In genomic region chr9:63941747-63942607, GRCm38 (mm10) we compare ENCODE assay signal across 7 mouse cellular contexts.
DNase-seq lines count a peak whose midpoint lies in the region; ATAC-seq and TF ChIP-seq lines count a peak whose summit lies in the region.

No protein-coding gene starts in this region.

- no peaks in the 10 kb centered on the region for H3K36me3 ChIP-seq in C2C12 (ENCODE audit: control insufficient read depth, insufficient read depth)
- no peaks in the 10 kb centered on the region for H3K36me3 ChIP-seq in intestine, postnatal 0 days (ENCODE audit: control insufficient read depth, insufficient read depth)
- H3K36me3 ChIP-seq in neural tube, embryonic 15.5 days: no peaks in the 10 kb centered on the region

- H3K27ac ChIP-seq in intestine, postnatal 0 days (ENCODE audit: low read depth, low read length): no peak overlapping the region
- H3K27ac ChIP-seq in neural tube, embryonic 15.5 days (replicated peaks): 0 out of 2 replicates have a peak overlapping the region, but pooled peaks have one; percentile 29

- TF ChIP-seq CTCF in C2C12 (IDR thresholded peaks at IDR 0.05; ENCODE audit: control insufficient read depth, insufficient read depth, insufficient read length): no peak
- no peak for TF ChIP-seq CTCF in intestine, postnatal 0 days (IDR thresholded peaks at IDR 0.05; ENCODE audit: low read depth)

- H3K79me3 ChIP-seq in C2C12 (ENCODE audit: low read depth): no peaks in the 10 kb centered on the region

- DNase-seq in adrenal gland, adult 2 months: peak; percentile 87
- DNase-seq in gastrocnemius, postnatal 10 days: peak; percentile 31
- DNase-seq in thymus, postnatal 25 days: no peak
- DNase-seq in thymus, postnatal 10 days (ENCODE audit: low spot score in 2 of 2): no peak

- peak overlapping the region; percentile 7 for H3ac ChIP-seq in C2C12 (ENCODE audit: control insufficient read depth, insufficient read length, low read depth)

- no peaks in the 10 kb centered on the region for H3K4me1 ChIP-seq in intestine, postnatal 0 days (replicated peaks; ENCODE audit: control insufficient read depth, insufficient read depth, low read length)
- peaks cover 7% of the 10 kb centered on the region; the same call in 1 of the 2 replicates for H3K4me1 ChIP-seq in neural tube, embryonic 15.5 days

- peak; percentile 87 for ATAC-seq in intestine, postnatal 0 days
- ATAC-seq in neural tube, embryonic 15.5 days (ENCODE audit: low FRiP score): no peak

- H3K9ac ChIP-seq in intestine, postnatal 0 days (ENCODE audit: low read depth, low read length): peak overlapping the region; percentile 27
- no peak overlapping the region for H3K9ac ChIP-seq in neural tube, embryonic 15.5 days (replicated peaks)

- no peaks in the 10 kb centered on the region for H3K27me3 ChIP-seq in C2C12 (ENCODE audit: control insufficient read depth, insufficient read depth, insufficient read length)
- H3K27me3 ChIP-seq in intestine, postnatal 0 days (replicated peaks; ENCODE audit: control insufficient read depth, insufficient read depth, low read length): no peaks in the 10 kb centered on the region
- H3K27me3 ChIP-seq in neural tube, embryonic 15.5 days (replicated peaks): no peaks in the 10 kb centered on the region

- no peak overlapping the region for H3K4me3 ChIP-seq in C2C12 (ENCODE audit: insufficient read depth, poor library complexity, severe bottlenecking)
- H3K4me3 ChIP-seq in intestine, postnatal 0 days (ENCODE audit: low read depth, low read length): no peak overlapping the region
- no peak overlapping the region for H3K4me3 ChIP-seq in neural tube, embryonic 15.5 days (replicated peaks)

- H3K4me2 ChIP-seq in intestine, postnatal 0 days (replicated peaks; ENCODE audit: low read depth): no peak overlapping the region
- no peak overlapping the region for H3K4me2 ChIP-seq in neural tube, embryonic 15.5 days

- WGBS in intestine, postnatal 0 days: 38% methylated on average over 12 of the region's 12 CpGs
- WGBS in neural tube, embryonic 15.5 days: 72% methylated on average over 12 of the region's 12 CpGs

- no peaks in the 10 kb centered on the region for H3K79me2 ChIP-seq in C2C12 (ENCODE audit: control insufficient read depth, insufficient read depth)

- no peaks in the 10 kb centered on the region for H3K9me3 ChIP-seq in intestine, postnatal 0 days (ENCODE audit: control insufficient read depth)
- H3K9me3 ChIP-seq in neural tube, embryonic 15.5 days (replicated peaks): no peaks in the 10 kb centered on the region

TF ChIP-seq in C2C12, 6 proteins besides CTCF, POLR2A, EP300 and RAD21:
- TF ChIP-seq USF1 (IDR thresholded peaks at IDR 0.05; ENCODE audit: low read depth) (no peak), MYOD1 (IDR thresholded peaks at IDR 0.05; ENCODE audit: control insufficient read depth, insufficient read length, low read depth) (peak; percentile 37), MAX (IDR thresholded peaks at IDR 0.05) (peak; percentile 89), MYOG (IDR thresholded peaks at IDR 0.05; ENCODE audit: control insufficient read depth, extremely low read depth, insufficient read length) (no peak)
TF ChIP-seq in C2C12: peak in this region for 2.

Comparison
In these comparisons a context has a peak if more than half of its experiments do, and no peak if none do; other contexts are left out.
1. DNase-seq: peak in adrenal gland, adult 2 months (single experiment) and gastrocnemius, postnatal 10 days (single experiment); none in thymus, postnatal 25 days (single experiment) and thymus, postnatal 10 days (0 of 2).